Mouse (Mus musculus) CD8-positive naive resting alpha-beta T cell, adult 2 months (primary cell): ENCODE results near the gene Id3.
"Not testable (repeated sequence)": the region's sequence is repeated elsewhere in the genome, so short reads cannot be mapped to it uniquely, and the experiment has no call there.

Source experiments
- DNase-seq, 2 experiments: peaks; one replicate each; pipeline ENCODE4 v3.0.0; 2022; ENCODE audit warnings: low read depth in 2 of 2, low spot score in 2 of 2

The Id3 gene

GRCm38 (mm10) chr4:136143193-136143976 is at the start of gene Id3:
Id3 (plus strand) TSS chr4:136143497.
- DNase-seq = peak; percentile 86 to 90

GRCm38 (mm10) chr4:136094519-136095219 is 48.6 kb upstream of the Id3 start:
- DNase-seq = no peak

- peak; percentile 47 to 53 for DNase-seq
These were observed 47.7 kb upstream of the Id3 start for GRCm38 (mm10) chr4:136095490-136096105.

- no peak for DNase-seq
These were observed 46.7 kb upstream of the Id3 start for GRCm38 (mm10) chr4:136096446-136097113.

GRCm38 (mm10) chr4:136098446-136098845 is 44.9 kb upstream of the Id3 start:
- DNase-seq = no peak

- no peak for DNase-seq
These were observed 42.8 kb upstream of the Id3 start for GRCm38 (mm10) chr4:136100396-136101070.

GRCm38 (mm10) chr4:136101753-136102152 is 41.5 kb upstream of the Id3 start:
- not testable (repeated sequence) for DNase-seq

GRCm38 (mm10) chr4:136104590-136105337 is 38.5 kb upstream of the Id3 start:
- DNase-seq = no peak

GRCm38 (mm10) chr4:136106880-136107301 is 36.4 kb upstream of the Id3 start:
- no peak for DNase-seq

GRCm38 (mm10) chr4:136109153-136109552 is 34.1 kb upstream of the Id3 start:
- no peak for DNase-seq

GRCm38 (mm10) chr4:136109941-136110900 is 33.1 kb upstream of the Id3 start:
- no peak for DNase-seq

GRCm38 (mm10) chr4:136112344-136112743 is 31.0 kb upstream of the Id3 start:
- no peak for DNase-seq

- no peak for DNase-seq
These were observed 28.6 kb upstream of the Id3 start for GRCm38 (mm10) chr4:136114747-136115146.

GRCm38 (mm10) chr4:136117022-136117421 is 26.3 kb upstream of the Id3 start:
- no peak for DNase-seq

GRCm38 (mm10) chr4:136120041-136120440 is 23.3 kb upstream of the Id3 start:
- DNase-seq = no peak

GRCm38 (mm10) chr4:136121158-136121557 is 22.1 kb upstream of the Id3 start:
- DNase-seq = no peak

GRCm38 (mm10) chr4:136121844-136122468 is 21.3 kb upstream of the Id3 start:
- no peak for DNase-seq

GRCm38 (mm10) chr4:136123111-136123791 is 20.0 kb upstream of the Id3 start:
- DNase-seq = no peak
